16 mouse cellular contexts compared by ENCODE assay signal in genomic region chr16:67347561-67347960, GRCm38 (mm10).
"Had no signal": no experiment of that assay in that cellular context is flagged by ENCODE, and none has a peak within 500 bp of the region (broad histone marks: within the 10 kb centered on the region; RNA-seq: fewer than 3 reads in every experiment).

No protein-coding gene starts in this region.

- DNase-seq: gastrocnemius, adult 2 months; gastrocnemius, postnatal 10 days; gastrocnemius, postnatal 25 days; heart, adult 18-20 months; heart, postnatal 10 days; heart, postnatal 4 days; kidney, adult 18-20 months; kidney, adult 8-10 months; kidney, postnatal 10 days; kidney, postnatal 25 days; kidney, postnatal 4 days; liver; liver, embryonic 13.5 days had no signal

- ATAC-seq: hindbrain, embryonic 16.5 days; inflammation-experienced regulatory T-cells, adult 6 months; intestine, postnatal 0 days had no signal
